Mouse (Mus musculus) monocyte, adult 5-6 weeks (primary cell): ENCODE data around the gene Nol12. TPM values are rescaled to one million over a fixed set of nuclear protein-coding genes. Genes with fewer than 3 reads are reported as not detected.

Experiments
- ATAC-seq: fragments of 153-309, 156-312 bp; replicated peaks from 2 replicates; pipeline ENCODE4 v1.8.0; 2017; ENCODE audit warnings: mild to moderate bottlenecking; ENCODE audit not compliant: low TSS enrichment, insufficient number of reproducible peaks, severe bottlenecking, poor library complexity, low FRiP score
- total RNA-seq: library from RNA; stranded (forward); fragments of 200-1000, 200-491, 200-594 nt; gene quantifications from 3 replicates; pipeline ENCODE4 v1.2.3, GENCODE M21; 2017

The Nol12 gene
- total RNA-seq, 1 experiment from 2014 or later, result 11.6 TPM

DNA sequence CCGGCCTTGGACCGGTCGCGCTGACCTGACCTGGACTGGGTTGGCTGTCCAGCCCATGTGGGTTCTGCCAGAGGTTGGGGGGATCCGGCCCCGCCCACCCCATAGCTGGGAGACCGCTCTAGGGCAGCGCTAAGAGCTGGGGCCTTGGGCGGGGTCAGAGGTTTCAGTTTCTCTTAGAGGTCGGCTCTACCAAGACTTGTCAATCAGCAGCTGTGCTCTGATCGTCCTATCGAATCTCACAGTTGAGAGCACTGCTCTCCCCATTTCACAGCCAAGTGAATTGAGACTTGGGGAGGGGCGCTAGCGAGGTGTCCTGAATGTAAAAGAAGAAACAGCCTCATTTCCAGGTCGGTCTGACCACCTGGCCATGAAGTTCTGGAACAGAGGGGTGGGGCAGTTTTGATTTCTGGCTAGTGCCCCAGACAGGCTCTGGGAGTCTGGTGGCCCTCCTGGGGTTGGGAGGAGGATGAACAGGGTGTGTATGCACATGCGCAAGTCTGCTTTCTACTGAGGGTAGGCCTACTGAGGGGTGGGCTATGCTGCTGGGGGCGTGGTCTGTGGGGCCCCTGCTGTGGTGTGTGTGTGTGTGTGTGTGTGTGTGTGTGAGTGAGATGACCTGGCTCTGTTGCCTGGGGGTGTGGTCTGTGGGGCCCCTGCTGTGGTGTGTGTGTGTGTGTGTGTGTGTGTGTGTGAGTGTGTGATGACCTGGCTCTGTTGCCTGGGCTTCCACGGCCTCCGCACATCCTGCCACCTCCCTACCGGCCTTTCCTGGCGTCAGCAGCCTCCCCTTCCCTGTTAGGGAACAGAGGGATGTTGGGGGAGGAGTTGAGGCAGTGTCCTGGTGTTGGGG is 48.9 kb downstream of the Nol12 start:
- peak; percentile 39; the same call in 1 of the 2 replicates for ATAC-seq

- no peak for ATAC-seq
These were observed 49.6 kb downstream of the Nol12 start for GRCm38 (mm10) chr15:78984286-78984778.

DNA sequence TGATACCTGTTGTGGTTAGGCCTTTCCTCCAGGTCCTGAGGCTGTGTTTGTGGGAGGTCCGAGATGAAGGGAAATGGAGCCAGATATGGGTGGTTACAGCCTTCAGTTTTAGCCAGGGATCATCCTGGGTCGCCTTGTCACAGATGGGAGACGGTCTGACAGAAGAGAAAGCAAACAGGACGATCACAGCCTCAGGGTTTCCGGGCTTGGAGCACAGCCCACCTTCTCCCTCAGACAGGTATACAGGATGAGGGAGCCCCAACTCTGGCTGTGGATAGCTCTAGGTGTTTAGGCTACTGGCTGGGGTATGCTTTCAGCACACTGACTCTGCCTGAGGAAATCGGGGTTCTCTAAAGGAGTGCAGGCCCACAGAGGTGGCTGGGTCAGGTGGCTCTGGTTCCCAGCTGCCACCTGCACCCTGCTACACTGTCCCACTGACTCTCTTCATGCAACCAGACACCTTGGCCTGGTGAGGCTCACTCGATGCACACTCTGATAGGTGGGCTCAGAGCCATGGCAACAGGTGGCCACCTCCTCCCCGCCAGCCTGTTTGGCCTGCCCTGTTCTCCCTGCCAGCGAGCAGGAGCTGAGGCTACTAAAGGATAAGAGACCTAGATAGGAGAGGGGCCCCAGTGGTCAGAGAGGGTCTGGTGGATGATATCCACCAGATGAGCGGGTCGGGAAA is 51.9 kb downstream of the Nol12 start:
- ATAC-seq, result no peak

- ATAC-seq, result no peak
These were observed 53.8 kb downstream of the Nol12 start for GRCm38 (mm10) chr15:78988499-78988971.

GRCm38 (mm10) chr15:78989152-78990092 is 54.7 kb downstream of the Nol12 start:
- ATAC-seq, result no peak

DNA sequence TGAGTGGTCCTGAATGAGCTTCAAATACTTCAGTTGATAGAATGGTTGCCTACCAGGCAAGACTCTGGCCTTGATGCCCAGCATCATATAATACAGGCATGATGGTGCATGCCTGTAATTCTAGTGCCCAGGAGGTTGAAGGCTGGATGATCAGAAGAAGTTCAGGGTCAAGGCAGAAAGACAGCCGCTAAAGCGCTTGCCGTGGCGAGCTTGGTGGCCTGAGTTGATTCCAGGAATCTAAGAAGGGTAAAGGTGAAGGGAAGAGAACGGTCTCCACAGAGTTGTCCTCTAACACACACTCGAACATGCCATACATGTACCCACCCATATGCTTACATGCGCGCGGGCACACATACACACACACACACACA is 55.3 kb downstream of the Nol12 start:
- ATAC-seq, result no peak

GRCm38 (mm10) chr15:78990970-78991525 is 56.3 kb downstream of the Nol12 start:
- no peak for ATAC-seq

DNA sequence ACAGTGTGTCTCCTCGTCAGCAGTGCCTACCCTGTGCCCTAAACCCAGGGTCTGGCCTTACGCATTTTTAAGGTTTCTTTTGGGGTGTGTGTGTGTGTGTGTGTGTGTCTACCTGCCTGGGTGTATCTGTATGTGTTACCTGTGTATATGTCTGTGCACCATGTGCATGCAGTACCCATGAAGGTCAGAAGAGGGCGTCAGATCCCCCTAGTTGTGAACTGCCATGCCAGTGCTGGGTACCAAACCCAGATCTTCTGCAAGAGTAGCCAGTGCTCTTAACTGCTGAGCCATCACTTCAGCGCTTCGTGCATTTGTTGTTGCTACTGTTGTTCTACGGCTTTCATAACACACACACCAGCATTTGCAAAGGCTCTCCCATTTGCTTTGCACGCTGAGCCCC is 57.5 kb downstream of the Nol12 start:
- no peak for ATAC-seq

GRCm38 (mm10) chr15:78992925-78993324 is 58.2 kb downstream of the Nol12 start:
- no peak for ATAC-seq

Other genes with a start within 250 kb of the Nol12 start
- gene Elfn2, start 216.2 kb upstream of the Nol12 start, total RNA-seq, result not detected in 3 replicates
- 19.9 to 42.9 TPM (median 22.6 TPM) in 3 replicates for gene Mfng, start 161.5 kb upstream of the Nol12 start, total RNA-seq
- 0.21 to 3.7 TPM (median 2.1 TPM) in 3 replicates for gene Card10, start 131.9 kb upstream of the Nol12 start, total RNA-seq
- gene Cdc42ep1, start 92.3 kb upstream of the Nol12 start, total RNA-seq, result 0.29 to 1.2 TPM (median 0.75 TPM) in 3 replicates
- not detected in 3 replicates for gene Lgals2, start 79.4 kb upstream of the Nol12 start, total RNA-seq
- 18.3 to 37.9 TPM (median 20.8 TPM) in 3 replicates for gene Gga1, start 57.7 kb upstream of the Nol12 start, total RNA-seq
- 1.7 to 3.9 TPM (median 1.9 TPM) in 3 replicates for gene Gm49510, start 35.3 kb upstream of the Nol12 start, total RNA-seq
- gene Sh3bp1, start 35.2 kb upstream of the Nol12 start, total RNA-seq, result 18.5 to 41.3 TPM (median 19.2 TPM) in 3 replicates
- gene Pdxp, start 21.0 kb upstream of the Nol12 start, total RNA-seq, result 1.1 to 3.5 TPM in 2 of 3 replicates, not detected in the other
- 404 to 1,073 TPM (median 510 TPM) in 3 replicates for gene Lgals1, start 8.2 kb upstream of the Nol12 start, total RNA-seq
- 21.8 to 39.7 TPM (median 29.5 TPM) in 3 replicates for gene Triobp, start 12.8 kb downstream of the Nol12 start, total RNA-seq
- 27.7 to 41.5 TPM (median 37.9 TPM) in 3 replicates for gene H1f0, start 93.5 kb downstream of the Nol12 start, total RNA-seq
- gene Galr3, start 107.0 kb downstream of the Nol12 start, total RNA-seq, result not detected in 3 replicates
- gene Ankrd54, start 128.0 kb downstream of the Nol12 start, total RNA-seq, result 8.1 to 17.1 TPM (median 13.3 TPM) in 3 replicates
- gene Eif3l, start 140.2 kb downstream of the Nol12 start, total RNA-seq, result 102 to 117 TPM (median 113 TPM) in 3 replicates
- 12.9 to 26.3 TPM (median 16.2 TPM) in 3 replicates for gene Micall1, start 174.0 kb downstream of the Nol12 start, total RNA-seq
- 26.5 to 98.4 TPM (median 53.0 TPM) in 3 replicates for gene Polr2f, start 206.1 kb downstream of the Nol12 start, total RNA-seq
- gene 1700088E04Rik, start 206.3 kb downstream of the Nol12 start, total RNA-seq, result not detected in 3 replicates
- gene Sox10, start 230.3 kb downstream of the Nol12 start, total RNA-seq, result not detected in 3 replicates